Mouse (Mus musculus) mammary gland, adult 2 months (tissue): ENCODE results near the gene Tmem82. TPM values are rescaled to one million over a fixed set of nuclear protein-coding genes. Genes with fewer than 3 reads are reported as not detected.

Experiments
- polyA plus RNA-seq: library from polyadenylated mRNA; depleted of rRNA; stranded (reverse); fragments of >200 nt; gene quantifications from 2 replicates; pipeline ENCODE4 v1.2.3, GENCODE M21; 2012; ENCODE audit warnings: low replicate concordance; rRNA removed

Tmem82 gene
- 1.2 TPM in 2 replicates for polyA plus RNA-seq

GRCm38 (mm10) chr4:141618565-141619243 is at the start of gene Tmem82:
Tmem82 (minus strand) TSS chr4:141618633.

GRCm38 (mm10) chr4:141664799-141665198 is 46.4 kb upstream of the Tmem82 start, which contains the start of gene Plekhm2:
Plekhm2 (minus strand) TSS chr4:141664899.

GRCm38 (mm10) chr4:141623666-141624065 is 5.2 kb upstream of the Tmem82 start, which contains the start of gene Slc25a34:
Slc25a34 (minus strand) TSS chr4:141623821.

DNA sequence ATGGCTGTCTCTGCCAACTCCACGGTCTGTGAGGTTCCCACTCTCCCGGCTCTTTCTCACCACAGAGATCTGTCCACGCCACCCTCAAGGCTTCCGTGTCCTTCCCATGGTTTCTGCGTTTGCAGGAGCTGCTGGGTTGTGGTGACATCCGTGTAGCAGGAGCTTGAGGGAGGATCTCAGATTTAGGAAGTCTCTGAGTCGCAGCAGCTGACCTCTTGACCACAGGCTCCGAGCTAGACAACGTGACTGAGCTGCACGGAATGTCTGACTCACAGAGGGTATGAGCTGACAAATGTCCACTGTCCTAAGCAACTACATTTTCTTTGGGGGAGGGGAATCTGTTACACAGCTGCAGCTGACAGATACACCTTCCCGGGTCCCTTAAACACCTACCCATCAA is 12.6 kb downstream of the Tmem82 start, which contains the start of gene Fblim1:
Fblim1 (minus strand) TSS at position 236 of the 400 bp plus-strand sequence.

Other genes starting within 250 kb of the Tmem82 start
- gene Clcnka, start 219.9 kb downstream of the Tmem82 start, polyA plus RNA-seq: 0.24 and 0.32 TPM in 2 replicates
- 0.04 and 0.06 TPM in 2 replicates for gene Clcnkb, start 202.6 kb downstream of the Tmem82 start, polyA plus RNA-seq
- gene Hspb7, start 197.9 kb downstream of the Tmem82 start, polyA plus RNA-seq: 0.33 and 26.9 TPM in 2 replicates
- gene Srarp, start 182.5 kb downstream of the Tmem82 start, polyA plus RNA-seq: 0.27 and 0.92 TPM in 2 replicates
- gene Zbtb17, start 174.0 kb downstream of the Tmem82 start, polyA plus RNA-seq: 31.6 and 41.9 TPM in 2 replicates
- gene Spen, start 80.0 kb downstream of the Tmem82 start, polyA plus RNA-seq: 9.3 and 46.9 TPM in 2 replicates
- 13.5 and 16.6 TPM in 2 replicates for gene Fblim1, start 12.5 kb downstream of the Tmem82 start, polyA plus RNA-seq
- gene Slc25a34, start 5.2 kb upstream of the Tmem82 start, polyA plus RNA-seq: 2.3 and 8.3 TPM in 2 replicates
- gene Plekhm2, start 46.3 kb upstream of the Tmem82 start, polyA plus RNA-seq: 46.2 and 48.6 TPM in 2 replicates
- 3.5 and 23.2 TPM in 2 replicates for gene Rsc1a1, start 67.0 kb upstream of the Tmem82 start, polyA plus RNA-seq
- 15.1 and 20.9 TPM in 2 replicates for gene Ddi2, start 104.8 kb upstream of the Tmem82 start, polyA plus RNA-seq
- 2.4 TPM in 1 of 2 replicates, not detected in the other for gene Agmat, start 128.0 kb upstream of the Tmem82 start, polyA plus RNA-seq
- gene Dnajc16, start 172.3 kb upstream of the Tmem82 start, polyA plus RNA-seq: 8.3 and 12.2 TPM in 2 replicates
- 21.4 and 21.9 TPM in 2 replicates for gene Casp9, start 175.0 kb upstream of the Tmem82 start, polyA plus RNA-seq
- 0.62 and 1.8 TPM in 2 replicates for gene Cela2a, start 207.5 kb upstream of the Tmem82 start, polyA plus RNA-seq
- not detected in 2 replicates for gene Ctrc, start 227.7 kb upstream of the Tmem82 start, polyA plus RNA-seq